Mouse (Mus musculus) CH12.LX (cell line): Measurements from ENCODE around the gene Golga4.
"Not testable (repeated sequence)": the region's sequence is repeated elsewhere in the genome, so short reads cannot be mapped to it uniquely, and the experiment has no call there.

Experiments used
- CHD1 ChIP-seq: IDR thresholded peaks from 2 replicates; pipeline ENCODE4 v1.6.1; 2012; ENCODE audit warnings: low read depth, low read length, improper control_type of control experiment, inconsistent platforms
- CHD2 ChIP-seq: IDR thresholded peaks from 2 replicates; pipeline ENCODE4 v1.6.1; 2011; ENCODE audit warnings: low read length, improper control_type of control experiment
- CTCF ChIP-seq, 2 experiments: IDR thresholded peaks in 1 of 2; conservative IDR thresholded peaks in 1 of 2; 2 replicates each; pipeline ENCODE4 v1.5.1; 2011 to 2012; ENCODE audit warnings: low read depth in 2 of 2, low read length in 2 of 2, improper control_type of control experiment in 1 of 2, inconsistent platforms in 1 of 2, mild to moderate bottlenecking in 1 of 2, moderate library complexity in 1 of 2
- ETS1 ChIP-seq: conservative IDR thresholded peaks from 2 replicates; pipeline ENCODE4 v1.6.1; 2012; ENCODE audit warnings: low read depth, mild to moderate bottlenecking, inconsistent platforms, low read length, improper control_type of control experiment, moderate library complexity
- HCFC1 ChIP-seq: IDR thresholded peaks from 2 replicates; pipeline ENCODE4 v1.6.1; 2012; ENCODE audit warnings: low read depth, mild to moderate bottlenecking, inconsistent platforms, low read length, improper control_type of control experiment
- KAT2A ChIP-seq: IDR thresholded peaks from 2 replicates; pipeline ENCODE4 v1.6.1; 2012; ENCODE audit warnings: low read length, improper control_type of control experiment, inconsistent platforms; ENCODE audit not compliant: insufficient replicate concordance
- MAX ChIP-seq: IDR thresholded peaks from 2 replicates; pipeline ENCODE4 v1.6.1; 2011; ENCODE audit warnings: low read length, improper control_type of control experiment
- POLR2A ChIP-seq: IDR thresholded peaks from 2 replicates; pipeline ENCODE4 v1.6.1; 2011; ENCODE audit warnings: low read depth, mild to moderate bottlenecking, improper control_type of control experiment, low read length
- POLR2AphosphoS2 ChIP-seq: IDR thresholded peaks from 2 replicates; pipeline ENCODE4 v1.6.1; 2011; ENCODE audit warnings: low read depth, low read length, improper control_type of control experiment
- RCOR1 ChIP-seq: conservative IDR thresholded peaks from 2 replicates; pipeline ENCODE4 v1.6.1; 2012; ENCODE audit warnings: low read depth, mild to moderate bottlenecking, inconsistent platforms, low read length, improper control_type of control experiment
- SMC3 ChIP-seq: IDR thresholded peaks from 2 replicates; pipeline ENCODE4 v1.6.1; 2011; ENCODE audit warnings: low read depth, low read length, improper control_type of control experiment
- ZC3H11A ChIP-seq: IDR thresholded peaks from 2 replicates; pipeline ENCODE4 v1.6.1; 2012; ENCODE audit warnings: low read depth, mild to moderate bottlenecking, inconsistent platforms, low read length, improper control_type of control experiment

- not testable (repeated sequence) for TF ChIP-seq POLR2A; CTCF (conservative IDR thresholded peaks at IDR 0.05 in 1 of 2, IDR thresholded peaks at IDR 0.05 in 1 of 2; ENCODE audit: low read depth in 2 of 2, low read length in 2 of 2); POLR2AphosphoS2; MAX; ZC3H11A; ETS1; CHD2; RCOR1; HCFC1; SMC3; KAT2A; CHD1
Observed at GRCm38 (mm10) chr9:118600393-118600792, 94.3 kb downstream of the Golga4 start.
